Mouse (Mus musculus) cerebellum, adult 18-20 months (tissue): ENCODE data around the gene Furin.

ENCODE experiments used
- DNase-seq, 2 experiments: peaks; one replicate each; pipeline ENCODE4 v3.0.0; 2021

The Furin gene

DNA sequence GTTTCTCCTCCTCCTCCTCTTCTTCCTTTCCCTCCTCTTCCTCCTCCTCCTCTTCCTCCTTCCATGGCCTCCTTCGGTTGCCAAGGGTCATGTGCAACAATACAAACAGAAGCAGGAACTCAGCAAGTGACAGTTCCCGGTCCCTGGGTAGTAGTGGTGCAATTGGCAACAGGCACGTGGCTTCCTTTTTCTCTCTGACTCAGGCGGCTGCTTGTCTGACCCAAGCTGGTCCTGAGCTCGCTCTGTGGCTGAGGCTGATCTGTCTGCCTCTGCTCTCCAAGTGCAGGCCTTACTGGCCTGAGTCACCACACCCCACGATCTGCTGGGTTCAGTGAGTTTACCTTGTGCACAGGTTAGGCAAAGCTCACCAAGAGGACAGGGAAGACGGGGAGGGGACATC lies 21.1 kb upstream of the Furin start:
- DNase-seq, result no peak

- no peak for DNase-seq
Measured at GRCm38 (mm10) chr7:80424722-80425121, 19.5 kb upstream of the Furin start.

- DNase-seq, result peak; percentile 64 to 71
Measured at GRCm38 (mm10) chr7:80422759-80423480, 17.7 kb upstream of the Furin start.

DNA sequence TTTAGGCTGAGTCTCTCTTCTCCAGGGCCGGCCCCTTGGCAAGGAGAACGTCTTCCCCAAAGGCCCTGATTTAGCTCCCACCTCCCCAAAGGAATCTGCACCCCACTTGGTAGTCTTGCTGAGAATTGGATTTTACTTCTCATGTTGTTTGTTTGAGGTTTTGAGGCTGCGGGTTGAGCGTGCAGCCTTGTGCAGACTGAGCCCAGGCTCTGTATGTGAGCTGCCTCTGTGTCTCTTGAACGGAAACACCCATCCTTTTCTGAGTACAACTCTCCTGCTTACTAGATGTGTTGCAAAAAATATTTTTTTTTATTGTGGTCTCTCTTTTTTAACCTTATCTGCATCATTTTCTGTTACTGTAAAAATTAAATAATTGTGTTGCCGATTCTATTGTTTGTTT lies 16.3 kb upstream of the Furin start:
- no peak for DNase-seq

- no peak for DNase-seq
Measured at GRCm38 (mm10) chr7:80420586-80420985, 15.3 kb upstream of the Furin start.

- DNase-seq, result no peak
Measured at GRCm38 (mm10) chr7:80419278-80419677, 14.0 kb upstream of the Furin start.

DNA sequence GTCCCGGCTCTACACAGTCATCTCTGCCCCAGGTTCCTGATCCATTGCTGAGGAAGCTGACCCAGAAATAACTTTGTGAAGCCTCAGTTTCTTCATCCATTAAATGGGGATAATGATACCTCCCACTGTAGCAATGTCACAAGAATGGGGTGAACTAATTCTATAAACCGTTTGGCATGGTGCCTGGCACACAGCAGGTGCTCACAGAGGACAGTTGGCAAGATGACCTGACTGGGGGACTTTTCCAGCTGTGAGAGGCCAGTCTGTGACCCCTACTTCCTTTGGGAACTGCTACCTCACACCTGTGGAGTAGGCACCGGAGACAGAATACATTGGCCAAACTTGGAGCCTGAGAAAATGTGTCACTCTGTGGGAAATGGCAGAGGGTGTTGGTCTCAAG lies 12.8 kb upstream of the Furin start:
- no peak for DNase-seq

GRCm38 (mm10) chr7:80417601-80418000 lies 12.4 kb upstream of the Furin start:
- no peak for DNase-seq

- DNase-seq, result no peak
Measured at GRCm38 (mm10) chr7:80416969-80417368, 11.7 kb upstream of the Furin start.

DNA sequence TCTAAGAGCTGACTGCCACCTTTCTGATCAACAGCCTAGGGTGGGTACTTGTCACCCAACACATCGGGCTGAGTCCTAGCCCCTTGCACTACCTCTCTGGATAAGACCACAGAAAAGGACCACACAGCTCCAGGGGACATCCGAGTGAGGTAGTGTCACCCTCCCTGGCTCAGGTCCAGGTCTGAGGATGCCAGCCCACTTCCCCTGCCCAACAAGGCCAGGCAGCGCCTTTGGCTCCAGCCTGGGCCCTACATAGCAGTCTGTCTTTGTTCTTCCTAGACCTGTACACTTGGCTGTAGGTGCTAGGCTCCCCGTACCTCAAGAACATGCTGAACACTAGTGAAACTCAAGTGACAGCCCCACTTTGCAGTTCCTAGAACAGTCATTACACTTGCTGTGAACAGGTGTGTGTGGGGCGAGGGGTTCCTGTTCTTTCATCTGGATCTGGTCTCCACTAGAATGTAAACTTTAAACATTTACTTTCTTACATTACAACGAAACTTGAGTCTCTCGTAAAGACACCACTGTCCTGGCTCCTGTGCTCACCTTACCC lies 9.1 kb upstream of the Furin start:
- no peak for DNase-seq

- no peak for DNase-seq
Measured at GRCm38 (mm10) chr7:80413512-80414302, 8.5 kb upstream of the Furin start.

DNA sequence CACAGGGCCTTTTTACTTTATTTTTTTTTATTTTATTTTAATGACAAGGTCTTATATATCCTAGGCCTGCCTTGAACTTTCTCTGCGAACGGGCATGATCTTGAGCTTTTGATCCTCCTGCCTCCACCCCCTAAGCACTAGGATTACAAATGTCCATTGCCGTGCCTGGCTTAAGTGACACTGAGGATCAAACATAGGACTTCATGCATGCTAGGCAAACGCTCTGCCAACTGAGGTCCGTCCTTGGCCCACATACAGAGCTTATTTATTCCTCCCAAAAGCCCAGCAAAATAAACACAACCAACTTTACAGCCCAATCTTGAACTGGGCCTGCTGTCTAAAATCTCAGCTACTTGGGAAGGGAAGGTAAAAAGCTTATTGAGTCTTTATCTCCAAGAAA lies 7.5 kb upstream of the Furin start:
- no peak for DNase-seq

DNA sequence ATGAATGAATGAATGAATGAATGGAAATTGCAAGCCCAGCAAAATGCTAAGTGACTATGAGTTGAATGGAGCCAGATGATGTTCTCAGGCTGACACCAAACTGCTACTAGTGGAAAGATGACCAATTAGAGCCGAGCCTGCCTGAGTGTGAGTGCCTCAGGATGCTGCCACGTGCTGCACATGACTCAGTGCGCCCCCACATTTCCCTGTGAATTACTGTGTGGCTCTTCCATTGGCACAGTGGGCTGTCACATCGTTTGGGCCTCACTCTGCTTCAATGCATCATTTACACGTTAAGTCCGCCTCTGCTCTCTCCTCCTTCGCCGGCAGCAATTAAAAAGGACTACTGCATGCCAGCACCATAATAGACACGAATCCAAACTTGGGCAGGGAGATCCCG lies 7.0 kb upstream of the Furin start:
- no peak for DNase-seq

DNA sequence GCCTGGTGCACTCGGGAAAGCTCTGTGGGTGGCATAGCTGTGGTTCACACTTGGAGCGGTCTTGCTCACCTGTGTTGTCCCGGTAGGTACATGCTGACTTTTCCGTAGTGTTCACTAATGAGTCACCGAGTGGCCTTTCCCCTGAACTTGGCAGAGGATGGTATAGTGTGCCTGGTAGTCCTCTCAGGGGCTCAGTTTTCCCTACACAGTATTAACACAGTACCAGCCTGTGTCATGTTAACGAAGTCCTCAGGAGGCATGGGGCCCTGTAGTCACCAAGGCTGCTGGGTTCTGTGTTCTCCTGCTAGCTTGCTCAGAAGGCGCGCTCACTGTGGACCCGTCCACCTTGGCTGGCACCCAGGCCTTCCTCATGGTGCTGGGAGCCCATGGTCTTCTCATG lies 5.1 kb upstream of the Furin start:
- no peak for DNase-seq

GRCm38 (mm10) chr7:80407712-80408111 lies 2.5 kb upstream of the Furin start:
- no peak for DNase-seq

DNA sequence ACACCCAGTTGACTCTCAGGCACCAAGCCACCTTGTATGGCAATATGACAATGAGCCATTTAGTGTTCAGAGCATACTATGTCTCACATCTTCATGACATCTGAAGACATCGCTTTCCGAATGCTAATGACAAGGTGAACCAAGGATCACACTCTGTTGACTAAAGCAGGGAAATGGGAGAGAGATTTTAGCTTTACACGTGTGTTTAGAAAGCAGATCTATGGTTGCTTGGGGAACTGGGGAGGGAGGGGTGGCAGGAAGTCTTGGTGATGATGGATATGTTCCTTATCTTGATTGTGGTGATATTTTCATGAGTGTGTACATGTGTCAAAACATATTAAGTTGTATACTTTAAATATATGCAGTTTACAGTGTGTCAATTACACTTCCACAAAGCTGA lies 950 bp upstream of the Furin start:
- DNase-seq, result no peak

DNA sequence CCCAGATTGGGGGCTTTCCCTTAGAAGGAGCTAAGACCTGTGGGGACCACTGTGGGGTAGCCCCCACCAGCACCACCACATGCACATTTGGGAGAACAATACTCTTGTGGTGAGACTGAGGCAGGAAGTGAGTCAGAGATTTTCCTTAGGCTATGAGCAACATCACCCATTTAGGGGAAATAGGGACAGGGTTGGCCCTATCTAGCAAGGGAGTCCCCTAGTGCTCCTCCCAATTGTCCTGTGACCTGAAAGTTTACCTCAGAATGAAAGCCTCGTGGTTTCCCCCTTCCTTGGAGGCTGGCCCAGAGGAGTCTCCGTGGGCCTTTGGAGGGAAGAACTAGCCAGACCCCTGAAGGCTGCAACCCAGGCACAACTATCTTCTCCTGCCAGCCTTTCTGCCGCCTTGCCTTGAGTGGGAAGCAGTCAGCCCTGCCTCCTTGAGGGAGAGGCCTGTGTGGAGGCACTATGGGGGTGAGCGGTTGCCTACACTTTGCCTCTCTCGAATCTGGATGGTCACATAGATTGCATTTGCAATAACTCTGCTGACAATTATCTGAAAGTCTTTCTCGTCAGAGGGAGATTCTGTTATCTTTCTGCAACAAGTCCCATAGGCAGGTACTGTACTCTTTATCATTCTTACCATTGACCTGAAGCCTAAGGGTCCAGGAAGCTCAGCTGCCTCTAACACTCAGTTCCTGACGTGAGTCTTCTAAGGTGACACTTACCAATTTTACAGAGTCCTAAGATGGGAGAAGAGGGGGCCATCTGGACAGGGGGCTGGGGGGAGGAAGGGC lies 938 bp downstream of the Furin start:
- DNase-seq, result no peak

- peak; percentile 73 to 80 for DNase-seq
Measured at GRCm38 (mm10) chr7:80403551-80403950, 1.7 kb downstream of the Furin start.

- DNase-seq, result peak; percentile 66 to 88
Measured at GRCm38 (mm10) chr7:80402651-80403321, 2.5 kb downstream of the Furin start.

DNA sequence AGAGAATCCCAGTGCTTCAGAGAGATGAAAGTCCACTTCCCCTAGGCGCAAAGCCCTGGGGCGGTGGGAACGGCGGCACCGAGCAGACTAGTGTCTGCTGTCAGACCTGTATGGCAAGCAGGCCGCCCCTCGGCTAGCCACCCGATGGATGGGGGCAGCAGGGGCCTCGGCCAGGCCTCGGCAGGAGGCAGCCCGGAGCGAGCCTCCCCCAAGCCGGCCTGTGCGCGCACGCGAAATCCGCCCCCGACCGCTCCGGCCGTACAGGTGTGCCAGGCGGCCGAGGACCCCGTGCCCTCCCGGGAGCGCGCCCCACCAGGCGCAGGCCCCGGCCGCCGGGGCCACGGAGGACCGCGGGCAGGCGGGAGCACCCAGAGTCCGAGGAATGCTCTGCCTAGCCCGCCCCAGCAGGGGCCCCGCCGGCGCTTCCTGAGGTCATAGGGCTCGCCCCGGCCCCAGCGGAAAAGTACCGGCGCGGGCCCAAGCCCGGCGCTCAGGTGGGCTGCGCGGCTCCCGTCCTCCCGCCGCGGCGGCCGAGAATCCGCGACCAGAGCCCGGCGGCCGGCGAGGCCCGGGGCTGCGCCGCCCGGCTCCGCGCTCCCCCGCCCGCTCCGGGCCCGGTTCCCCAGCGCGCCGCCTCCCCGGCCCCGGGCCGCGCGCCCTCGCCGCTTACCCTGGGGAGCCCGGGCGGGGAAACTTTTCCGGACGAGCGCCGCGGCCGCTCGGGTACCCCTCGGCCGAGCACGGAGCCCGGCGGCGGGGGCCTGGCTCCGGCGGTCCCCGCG lies 3.2 kb downstream of the Furin start:
- peak; percentile 38 to 69 for DNase-seq

DNA sequence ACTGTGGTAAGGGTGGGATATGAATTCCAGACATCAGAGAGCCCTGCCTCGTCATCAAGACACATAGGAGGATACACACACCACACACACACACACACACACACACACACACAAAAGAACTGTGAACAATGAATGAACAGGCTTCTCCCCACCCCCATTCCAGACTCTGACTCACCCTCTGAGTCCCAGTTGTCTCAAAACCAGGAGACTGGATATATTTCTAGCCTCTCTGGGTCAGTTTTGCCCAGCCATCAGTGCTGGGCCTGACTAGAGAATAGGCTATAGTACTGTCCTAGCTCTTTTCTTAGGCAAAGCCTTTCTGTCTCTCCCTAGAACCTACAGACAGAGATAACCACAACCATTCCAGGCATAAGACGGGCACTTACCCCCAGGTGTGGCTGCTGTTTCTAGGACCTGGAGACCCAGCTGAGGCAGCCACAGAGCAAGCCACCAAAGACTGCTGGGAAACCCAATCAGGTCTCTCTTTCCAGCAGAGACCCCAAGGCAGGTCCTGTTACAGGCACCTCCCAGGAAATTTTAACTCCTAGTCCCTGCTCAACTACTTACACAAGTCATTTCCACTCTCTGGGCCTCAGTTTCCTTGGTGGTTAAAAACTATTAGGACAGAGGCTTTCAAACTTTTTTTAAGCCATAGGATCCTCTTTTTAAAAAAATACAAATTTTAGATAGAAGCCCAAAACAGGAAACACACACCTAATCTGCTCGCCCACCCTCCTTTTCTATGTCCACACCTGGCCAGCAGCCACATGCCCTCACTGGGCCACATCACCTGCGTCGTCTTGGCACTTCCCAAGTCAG lies 4.0 kb downstream of the Furin start:
- DNase-seq, result peak in 1 of 2 experiments; percentile 33
